Mouse (Mus musculus) stomach, embryonic 16.5 days (tissue): ENCODE data around the gene Ank2. TPM values are rescaled to one million over a fixed set of nuclear protein-coding genes. Genes with fewer than 3 reads are reported as not detected.
"Not testable (repeated sequence)": the region's sequence is repeated elsewhere in the genome, so short reads cannot be mapped to it uniquely, and the experiment has no call there.

Source experiments
- ATAC-seq: fragments of 200-750 bp; cut with Nextera tagmentation; 2 replicates; pipeline ENCODE4 v1.8.0; 2017; ENCODE audit warnings: moderate number of reproducible peaks, moderate TSS enrichment; ENCODE audit not compliant: insufficient read depth, low FRiP score
- H3K27ac ChIP-seq: fragments of 300-500 bp; sonication (generic); 2 replicates; pipeline ENCODE4 v1.5.1; 2014; ENCODE audit warnings: low read length
- H3K27me3 ChIP-seq: fragments of 300-500 bp; sonication (generic); 2 replicates; pipeline ENCODE4 v1.6.1; 2014; ENCODE audit warnings: low read length, control low read depth, mixed read lengths; ENCODE audit not compliant: control insufficient read depth, insufficient read depth
- H3K36me3 ChIP-seq: fragments of 300-500 bp; sonication (generic); 2 replicates; pipeline ENCODE4 v1.6.1; 2014; ENCODE audit warnings: low read length; ENCODE audit not compliant: control insufficient read depth, insufficient read depth
- H3K4me1 ChIP-seq: fragments of 300-500 bp; sonication (generic); 2 replicates; pipeline ENCODE4 v1.6.1; 2014; ENCODE audit warnings: low read length, control low read depth, mixed read lengths; ENCODE audit not compliant: control insufficient read depth, insufficient read depth
- H3K4me2 ChIP-seq: fragments of 300-500 bp; sonication (generic); 2 replicates; pipeline ENCODE4 v1.6.1; 2014; ENCODE audit warnings: low read depth, low read length, mixed read lengths
- H3K4me3 ChIP-seq: fragments of 300-500 bp; sonication (generic); replicated peaks from 2 replicates; pipeline ENCODE4 v1.5.1; 2014; ENCODE audit warnings: mild to moderate bottlenecking, low read length
- H3K9ac ChIP-seq: fragments of 300-500 bp; sonication (generic); 2 replicates; pipeline ENCODE4 v1.6.1; 2014; ENCODE audit warnings: low read length
- H3K9me3 ChIP-seq: fragments of 300-500 bp; sonication (generic); replicated peaks from 2 replicates; pipeline ENCODE4 v1.6.1; 2016; ENCODE audit warnings: low read length, control low read depth; ENCODE audit not compliant: control insufficient read depth
- WGBS: fragments of 180-500 bp; shearing (Covaris S2); extraction: QIAGEN DNeasy Blood & Tissue Kit; methylation state at CpG from one replicate; pipeline ENCODE4 v1.1.7; 2014; 5-methylcytosine and 5-hydroxymethylcytosine counted together
- polyA plus RNA-seq: library from polyadenylated mRNA; unstranded; fragments of >200 nt; fragmentation: Nextera tagmentation; extraction: Ambion mirVana; gene quantifications from 2 replicates; pipeline ENCODE4 v1.2.1, GENCODE M21; 2015

Gene Ank2
- polyA plus RNA-seq, 1 experiment from 2014 or later, result 40.0 TPM

- Histone ChIP-seq H3K4me2 (peak overlapping the region; percentile 100), H3K27me3 (peaks cover 22% of the 10 kb centered on the region; the same call in 1 of the 2 replicates), H3K36me3 (no peaks in the 10 kb centered on the region), H3K9me3 (no peaks in the 10 kb centered on the region), H3K9ac (peak overlapping the region; percentile 80), H3K4me1 (peaks cover 9% of the 10 kb centered on the region), H3K4me3 (peak overlapping the region; percentile 64), H3K27ac (no peak overlapping the region)
- WGBS, result 2% methylated on average over 23 of the region's 23 CpGs
- peak; percentile 62 for ATAC-seq
Measured at GRCm38 (mm10) chr3:127498197-127498741, 881 bp downstream of the Ank2 start.

- Histone ChIP-seq H3K9ac (no peak overlapping the region), H3K4me2 (no peak overlapping the region), H3K4me3 (no peak overlapping the region), H3K27me3 (peaks cover 3% of the 10 kb centered on the region; the same call in 1 of the 2 replicates), H3K4me1 (no peaks in the 10 kb centered on the region), H3K9me3 (no peaks in the 10 kb centered on the region), H3K27ac (no peak overlapping the region), H3K36me3 (no peaks in the 10 kb centered on the region)
- ATAC-seq, result no peak
- WGBS, result 80% methylated on average over 3 of the region's 3 CpGs
Measured at GRCm38 (mm10) chr3:127492663-127493062, 6.5 kb downstream of the Ank2 start.

- no peaks in the 10 kb centered on the region for H3K4me1 ChIP-seq
- no peak overlapping the region for H3K27ac ChIP-seq
- WGBS, result 70% methylated on average over 7 of the region's 7 CpGs
- no peaks in the 10 kb centered on the region for H3K36me3 ChIP-seq
- ATAC-seq, result no peak
- no peak overlapping the region for H3K9ac ChIP-seq
- H3K4me2 ChIP-seq, result no peak overlapping the region
- H3K4me3 ChIP-seq, result no peak overlapping the region
- H3K27me3 ChIP-seq, result no peaks in the 10 kb centered on the region
- no peaks in the 10 kb centered on the region for H3K9me3 ChIP-seq
Measured at GRCm38 (mm10) chr3:127487302-127487701, 11.8 kb downstream of the Ank2 start.

GRCm38 (mm10) chr3:127485174-127485573 lies 14.0 kb downstream of the Ank2 start:
- Histone ChIP-seq H3K27ac (no peak overlapping the region), H3K27me3 (no peaks in the 10 kb centered on the region), H3K9me3 (no peaks in the 10 kb centered on the region), H3K4me2 (no peak overlapping the region), H3K4me1 (no peaks in the 10 kb centered on the region), H3K9ac (no peak overlapping the region), H3K4me3 (no peak overlapping the region), H3K36me3 (no peaks in the 10 kb centered on the region)
- ATAC-seq, result no peak
- whole genome bisulfite sequencing, result 78% methylated on average over 10 of the region's 10 CpGs

- no peak overlapping the region for H3K4me3 ChIP-seq
- no peak overlapping the region for H3K4me2 ChIP-seq
- H3K36me3 ChIP-seq, result no peaks in the 10 kb centered on the region
- no peaks in the 10 kb centered on the region for H3K4me1 ChIP-seq
- 50% methylated on average over 6 of the region's 6 CpGs for WGBS
- H3K9me3 ChIP-seq, result no peaks in the 10 kb centered on the region
- ATAC-seq, result no peak
- no peaks in the 10 kb centered on the region for H3K27me3 ChIP-seq
- no peak overlapping the region for H3K27ac ChIP-seq
- no peak overlapping the region for H3K9ac ChIP-seq
Measured at GRCm38 (mm10) chr3:127481658-127482057, 17.5 kb downstream of the Ank2 start.

- H3K36me3 ChIP-seq, H3K27me3 ChIP-seq, H3K4me3 ChIP-seq, ATAC-seq, H3K27ac ChIP-seq, H3K9ac ChIP-seq, H3K9me3 ChIP-seq, H3K4me1 ChIP-seq, H3K4me2 ChIP-seq: not testable (repeated sequence)
- 55% methylated on average over 5 of the region's 5 CpGs for WGBS
Measured at GRCm38 (mm10) chr3:127480369-127480768, 18.8 kb downstream of the Ank2 start.

DNA sequence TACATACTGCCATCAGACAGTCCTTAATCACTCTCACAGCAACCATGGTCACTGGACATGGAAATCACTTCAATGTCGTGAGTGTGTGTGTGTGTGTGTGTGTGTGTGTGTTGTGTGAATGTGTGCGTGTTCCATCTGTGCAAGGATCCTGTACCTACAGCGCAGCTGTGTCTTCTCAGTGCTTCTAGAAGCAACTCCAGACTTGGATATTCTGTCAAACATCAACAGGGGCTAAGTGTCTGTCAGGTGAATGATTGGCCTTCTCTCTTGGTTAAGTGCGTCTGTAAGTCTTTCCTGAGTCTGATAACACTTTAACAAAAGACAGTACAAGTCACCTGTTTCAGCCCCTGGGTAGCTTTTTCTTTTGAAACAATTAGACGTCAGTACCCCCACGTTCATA lies 25.0 kb downstream of the Ank2 start:
- Histone ChIP-seq H3K4me1 (no peaks in the 10 kb centered on the region), H3K9me3 (no peaks in the 10 kb centered on the region), H3K27ac (no peak overlapping the region), H3K4me3 (no peak overlapping the region), H3K4me2 (no peak overlapping the region), H3K27me3 (no peaks in the 10 kb centered on the region), H3K9ac (no peak overlapping the region), H3K36me3 (no peaks in the 10 kb centered on the region)
- no peak for ATAC-seq
- WGBS, result 51% methylated on average over 6 of the region's 6 CpGs

- Histone ChIP-seq H3K36me3 (no peaks in the 10 kb centered on the region), H3K9ac (no peak overlapping the region), H3K27me3 (no peaks in the 10 kb centered on the region), H3K4me3 (no peak overlapping the region), H3K9me3 (no peaks in the 10 kb centered on the region), H3K4me2 (no peak overlapping the region), H3K27ac (no peak overlapping the region), H3K4me1 (no peaks in the 10 kb centered on the region)
- no peak for ATAC-seq
- 63% methylated on average over 4 of the region's 4 CpGs for WGBS
Measured at GRCm38 (mm10) chr3:127469164-127469752, 29.9 kb downstream of the Ank2 start.

DNA sequence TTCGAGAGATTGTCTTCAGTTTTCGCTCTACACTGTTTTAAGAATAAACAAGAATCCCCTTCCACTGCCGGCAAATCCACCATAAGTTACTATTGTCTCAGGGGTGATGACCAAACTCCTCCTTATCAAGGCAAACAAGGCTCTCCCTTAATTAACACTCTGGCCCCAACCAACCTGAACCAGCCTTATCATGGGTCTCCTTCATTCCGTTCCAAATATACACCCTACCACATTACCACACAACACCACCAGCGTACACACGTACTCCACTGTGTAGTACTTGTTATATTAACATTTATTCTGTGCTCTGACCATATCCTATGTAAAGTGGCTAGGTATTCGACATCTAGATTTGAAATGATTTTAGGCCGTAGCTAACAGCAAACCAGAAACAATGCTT lies 30.6 kb downstream of the Ank2 start:
- H3K4me3 ChIP-seq, result no peak overlapping the region
- H3K4me1 ChIP-seq, result no peaks in the 10 kb centered on the region
- H3K27me3 ChIP-seq, result no peaks in the 10 kb centered on the region
- H3K36me3 ChIP-seq, result no peaks in the 10 kb centered on the region
- ATAC-seq, result peak; percentile 56; the same call in 1 of the 2 replicates
- H3K9ac ChIP-seq, result no peak overlapping the region
- 67% methylated on average over 8 of the region's 8 CpGs for WGBS
- H3K9me3 ChIP-seq, result no peaks in the 10 kb centered on the region
- no peak overlapping the region for H3K4me2 ChIP-seq
- no peak overlapping the region for H3K27ac ChIP-seq
